Mouse (Mus musculus) megakaryocyte, embryonic 14.5 days (primary cell): ENCODE results near the gene Bspry.

ENCODE experiments used
- FLI1 ChIP-seq: IDR thresholded peaks from 2 replicates; pipeline ENCODE4 v1.6.1; 2012; ENCODE audit warnings: low read length, inconsistent platforms, mixed read lengths
- GATA1 ChIP-seq: IDR thresholded peaks from 3 replicates; pipeline ENCODE4 v1.6.1; 2012; ENCODE audit warnings: mixed read lengths, low read length, inconsistent platforms, borderline replicate concordance

DNA sequence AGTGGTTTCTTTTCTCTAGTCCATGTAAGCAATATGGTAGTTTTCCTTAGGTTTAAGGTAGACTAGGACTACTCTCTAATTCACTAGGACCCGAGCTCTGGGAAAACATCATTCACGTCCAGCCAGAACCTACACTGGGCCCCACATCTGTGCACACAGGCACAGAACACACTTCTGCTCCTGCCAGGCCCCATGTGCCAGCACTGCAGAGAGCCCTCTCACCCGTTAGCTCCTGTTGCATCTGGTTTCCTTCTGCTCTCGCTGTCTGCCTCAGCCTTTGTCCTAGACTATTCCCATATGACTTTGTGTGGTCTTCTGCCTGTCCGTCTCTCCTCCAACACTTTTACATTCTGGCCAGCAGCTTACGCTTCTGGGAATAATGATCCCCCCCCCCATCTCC is 53.9 kb downstream of the Bspry start:
- TF ChIP-seq GATA1: no peak
- no peak for TF ChIP-seq FLI1
